Mouse (Mus musculus) cerebellum, adult 2 months (tissue): ENCODE results near the gene Tspo2. TPM values are rescaled to one million over a fixed set of nuclear protein-coding genes. Genes with fewer than 3 reads are reported as not detected.
"Not testable (repeated sequence)": the region's sequence is repeated elsewhere in the genome, so short reads cannot be mapped to it uniquely, and the experiment has no call there.

Source experiments
- DNase-seq, 2 experiments: peaks; one replicate each; pipeline ENCODE4 v3.0.0; 2021
- H3K27ac ChIP-seq: fragments of 200-500 bp; 2 replicates; pipeline ENCODE4 v1.5.1; 2012; ENCODE audit warnings: low read length, control low read depth, inconsistent platforms; ENCODE audit not compliant: insufficient read depth
- H3K27me3 ChIP-seq: fragments of 200-500 bp; 2 replicates; pipeline ENCODE4 v1.6.1; 2012; ENCODE audit warnings: inconsistent platforms, mild to moderate bottlenecking, low read length, moderate library complexity; ENCODE audit not compliant: control insufficient read depth, insufficient read depth
- H3K4me1 ChIP-seq: fragments of 200-500 bp; 2 replicates; pipeline ENCODE4 v1.6.1; 2011; ENCODE audit warnings: low read length; ENCODE audit not compliant: control insufficient read depth, insufficient read depth
- H3K4me3 ChIP-seq: fragments of 200-500 bp; replicated peaks from 2 replicates; pipeline ENCODE3; 2011; ENCODE audit warnings: mild to moderate bottlenecking, low read depth, low read length, control low read depth; ENCODE audit not compliant: insufficient read depth
- CTCF ChIP-seq: fragments of 200-500 bp; IDR thresholded peaks from 2 replicates; pipeline ENCODE4 v1.5.1; 2011; ENCODE audit warnings: low read depth, mild to moderate bottlenecking, control low read depth, low read length, moderate library complexity, borderline replicate concordance; ENCODE audit not compliant: insufficient read depth
- POLR2A ChIP-seq: fragments of 200-500 bp; IDR thresholded peaks from 2 replicates; pipeline ENCODE4 v1.6.1; 2011; ENCODE audit warnings: low read length, control low read depth, borderline replicate concordance; ENCODE audit not compliant: insufficient read depth
- WGBS: fragments of 180-500 bp; shearing (Covaris S2); methylation state at CpG from one replicate; pipeline ENCODE4 v1.1.7; 2018; 5-methylcytosine and 5-hydroxymethylcytosine counted together
- polyA plus RNA-seq: library from polyadenylated mRNA; depleted of rRNA; stranded (reverse); fragments of >200 nt; gene quantifications from 2 replicates; pipeline ENCODE4 v1.2.3, GENCODE M21; 2012

The Tspo2 gene
- polyA plus RNA-seq, 1 experiment: 0.43 TPM

DNA sequence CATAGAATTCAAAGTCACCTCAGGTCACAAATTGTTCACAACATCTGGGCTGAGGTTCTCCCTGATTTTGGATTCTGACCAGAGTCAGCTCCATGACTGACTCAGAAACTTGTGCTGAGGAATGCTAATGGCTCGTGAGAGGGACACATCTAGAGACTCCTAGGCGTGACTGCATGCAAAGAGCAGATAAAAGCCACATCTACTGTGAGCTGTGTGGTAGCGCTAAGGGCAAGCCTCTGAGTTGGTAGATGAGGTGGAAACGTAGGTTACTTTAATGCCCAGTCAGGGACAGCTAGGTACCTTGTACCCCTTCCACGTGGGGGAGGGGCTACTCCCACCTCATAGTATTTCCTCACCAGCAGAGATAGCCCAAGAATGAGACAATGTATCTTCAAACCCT lies 32.4 kb upstream of the Tspo2 start:
- WGBS: 86% methylated on average over 5 of the region's 5 CpGs
- H3K27ac ChIP-seq: no peak overlapping the region
- TF ChIP-seq CTCF (no peak), POLR2A (no peak)

DNA sequence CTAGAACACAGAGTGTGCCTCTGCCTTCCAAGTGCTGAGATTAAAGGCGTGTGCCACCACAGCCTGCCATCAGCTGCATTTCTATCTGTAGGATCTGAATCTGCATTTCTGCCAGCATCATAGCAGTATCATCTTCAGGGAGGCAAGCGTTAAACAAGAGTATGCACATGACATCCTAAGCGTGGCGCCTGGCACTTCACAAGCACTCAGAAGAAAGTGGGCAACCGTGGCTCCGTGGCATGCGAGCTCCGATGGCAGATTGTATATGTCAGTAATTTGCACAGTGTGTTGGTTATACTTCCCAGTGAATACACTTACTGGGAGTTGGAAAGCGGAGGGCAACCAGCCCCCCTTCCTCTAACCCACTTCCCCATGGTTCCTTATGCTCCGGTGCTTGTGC lies 28.6 kb upstream of the Tspo2 start:
- WGBS: 80% methylated on average over 10 of the region's 10 CpGs
- no peaks in the 10 kb centered on the region for H3K4me1 ChIP-seq
- H3K27me3 ChIP-seq: no peaks in the 10 kb centered on the region
- no peak overlapping the region for H3K27ac ChIP-seq
- TF ChIP-seq POLR2A: no peak
- no peak for TF ChIP-seq CTCF
- H3K4me3 ChIP-seq: no peak overlapping the region
- no peak for DNase-seq

More for the DNA sequence above, 32.4 kb upstream of the Tspo2 start:
- Histone ChIP-seq H3K4me1 (no peaks in the 10 kb centered on the region), H3K27me3 (no peaks in the 10 kb centered on the region), H3K4me3 (no peak overlapping the region)
- no peak for DNase-seq

DNA sequence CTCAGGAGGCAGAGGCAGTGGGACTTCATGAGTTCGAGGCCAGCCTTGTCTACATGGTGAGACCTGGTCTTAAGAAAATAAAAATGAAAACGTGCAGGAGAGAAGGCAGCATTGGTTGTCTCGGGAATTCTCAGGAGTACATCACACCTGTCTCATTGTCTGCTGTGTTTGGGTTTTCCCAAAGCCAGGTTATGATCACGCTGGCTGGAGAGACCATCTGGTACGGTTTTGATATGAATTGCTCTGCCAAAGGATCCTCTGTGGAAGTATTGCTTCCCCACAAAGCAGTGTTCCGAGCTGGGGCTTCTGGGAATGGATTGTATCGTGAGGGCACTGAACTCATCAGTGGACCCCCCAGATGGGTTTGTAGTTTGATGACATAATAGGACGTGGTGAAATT lies 24.1 kb upstream of the Tspo2 start:
- TF ChIP-seq POLR2A (no peak), CTCF (no peak)
- Histone ChIP-seq H3K27me3 (no peaks in the 10 kb centered on the region), H3K4me3 (no peak overlapping the region), H3K4me1 (no peaks in the 10 kb centered on the region), H3K27ac (no peak overlapping the region)
- WGBS: 29% methylated on average over 8 of the region's 8 CpGs
- peak in 1 of 2 experiments; percentile 11 for DNase-seq

DNA sequence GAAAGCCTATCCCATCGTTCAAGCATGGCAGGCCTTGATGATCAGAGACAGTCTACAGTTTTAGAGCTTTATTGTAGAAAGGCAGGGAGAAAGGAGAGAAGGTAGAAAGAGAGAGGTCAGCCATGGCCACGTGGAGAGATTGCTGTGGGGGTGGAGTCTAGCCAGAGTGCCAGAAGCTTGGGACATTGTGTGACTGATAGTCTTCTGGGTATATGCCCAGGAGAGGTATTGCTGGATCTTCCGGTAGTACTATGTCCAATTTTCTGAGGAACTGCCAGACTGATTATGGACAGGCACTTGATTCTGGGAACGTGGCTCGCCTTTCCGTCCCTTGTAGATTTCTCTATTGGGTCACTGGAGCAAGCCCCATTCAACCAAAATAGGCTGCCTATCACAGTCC lies 23.0 kb upstream of the Tspo2 start:
- not testable (repeated sequence) for H3K27ac ChIP-seq, H3K27me3 ChIP-seq, H3K4me1 ChIP-seq, H3K4me3 ChIP-seq, DNase-seq
- WGBS: 37% methylated on average over 6 of the region's 6 CpGs

DNA sequence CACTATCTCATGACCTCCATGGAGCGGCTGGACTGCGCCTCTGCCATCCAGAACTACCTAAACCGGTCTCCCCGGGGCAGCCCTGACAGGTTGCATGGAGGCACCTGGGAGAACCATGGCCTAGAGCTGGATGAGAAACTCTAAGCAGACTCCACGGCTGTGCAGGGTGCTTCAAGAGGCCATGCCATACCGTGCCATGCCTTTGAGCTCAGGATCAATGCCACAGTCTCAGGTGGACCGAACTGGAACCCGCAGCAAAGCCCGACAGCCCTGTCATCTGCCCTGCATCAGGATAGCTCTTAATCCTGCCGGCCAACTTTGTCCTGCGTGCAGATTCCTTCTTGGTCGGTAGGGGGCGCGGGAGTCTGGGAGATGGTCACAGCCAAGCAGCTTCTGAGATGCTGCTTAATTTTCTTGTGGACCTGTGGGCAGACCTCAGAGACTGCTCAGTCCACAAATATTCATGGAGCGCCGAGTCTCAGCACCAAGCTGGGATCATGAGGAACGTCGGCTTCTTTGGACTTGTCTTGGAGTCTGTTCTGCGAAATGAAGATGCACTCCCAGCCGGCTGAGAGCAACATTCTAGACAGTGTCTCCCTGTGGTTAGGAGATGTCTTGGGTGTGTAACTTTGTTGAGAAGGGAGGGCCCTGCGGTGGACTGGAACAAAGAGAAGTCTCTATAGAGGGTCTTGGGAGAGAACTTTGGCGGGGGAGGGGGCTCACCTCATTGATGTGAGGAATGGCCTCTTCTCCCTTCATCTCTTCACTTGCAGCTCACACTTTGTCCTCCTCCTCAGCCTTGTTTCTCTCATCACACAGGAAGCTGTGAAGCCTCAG lies 16.3 kb upstream of the Tspo2 start:
- Histone ChIP-seq H3K4me3 (no peak overlapping the region), H3K27ac (no peak overlapping the region), H3K4me1 (no peaks in the 10 kb centered on the region; the same call in 1 of the 2 replicates), H3K27me3 (no peaks in the 10 kb centered on the region)
- WGBS: 9% methylated on average over 22 of the region's 22 CpGs
- TF ChIP-seq CTCF: peak; percentile 92
- no peak for TF ChIP-seq POLR2A
- peak; percentile 81 to 93 for DNase-seq

DNA sequence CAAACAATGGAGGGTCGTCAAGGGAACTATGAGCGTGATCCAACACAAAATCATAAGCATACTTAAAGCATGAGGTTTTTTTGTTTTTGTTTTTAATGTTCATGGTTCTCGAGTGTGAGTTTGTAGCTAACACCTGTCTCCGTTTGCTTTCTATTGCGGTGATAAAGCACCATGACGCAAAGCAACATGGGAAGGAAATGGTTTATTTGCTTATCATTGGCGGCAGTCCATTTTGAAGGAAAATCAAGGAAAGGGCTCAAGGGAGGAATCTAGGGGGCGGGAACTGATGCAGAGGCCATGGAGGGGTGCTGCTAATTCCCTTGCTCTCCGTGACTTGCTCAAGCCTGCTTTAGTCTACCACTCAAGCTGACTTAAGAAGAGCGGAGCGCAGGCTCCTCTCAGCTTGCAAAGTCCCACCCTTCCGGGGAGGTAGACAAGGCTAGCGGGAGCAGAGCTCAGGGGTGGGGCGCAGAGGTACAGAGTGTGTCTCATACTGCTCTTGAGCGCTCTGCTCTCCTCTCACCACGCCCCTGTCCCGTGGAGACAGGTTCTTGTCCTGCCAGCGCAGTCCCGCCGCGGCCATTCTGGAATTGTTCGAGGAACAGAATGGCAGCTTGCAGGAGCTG lies 15.6 kb upstream of the Tspo2 start:
- no peaks in the 10 kb centered on the region for H3K27me3 ChIP-seq
- 68% methylated on average over 22 of the region's 22 CpGs for WGBS
- TF ChIP-seq POLR2A: no peak
- no peak for TF ChIP-seq CTCF
- H3K4me1 ChIP-seq: no peaks in the 10 kb centered on the region; the same call in 1 of the 2 replicates
- H3K27ac ChIP-seq: no peak overlapping the region
- H3K4me3 ChIP-seq: no peak overlapping the region
- no peak for DNase-seq

DNA sequence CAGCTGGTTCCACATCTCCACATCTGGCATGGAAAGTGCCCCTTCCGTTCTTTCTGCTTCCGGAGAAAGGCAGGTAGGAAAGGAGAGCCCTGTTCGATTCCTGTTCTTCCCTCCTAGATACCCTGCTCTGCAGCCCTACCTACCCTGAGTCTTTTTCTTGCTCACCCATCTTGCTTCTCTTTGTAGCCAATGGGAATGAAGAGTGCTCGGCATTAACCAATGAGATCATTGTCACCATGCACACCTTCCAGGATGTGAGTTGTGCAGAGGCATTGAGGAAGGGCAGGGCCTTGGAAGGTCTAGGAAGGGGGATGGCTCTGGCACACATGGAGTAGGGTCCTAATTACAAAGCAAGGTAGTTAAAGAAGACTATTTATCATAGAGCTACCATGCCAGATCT lies 12.1 kb upstream of the Tspo2 start:
- 95% methylated on average over 4 of the region's 4 CpGs for WGBS
- no peak overlapping the region for H3K4me3 ChIP-seq
- no peak overlapping the region for H3K27ac ChIP-seq
- H3K4me1 ChIP-seq: no peaks in the 10 kb centered on the region; the same call in 1 of the 2 replicates
- DNase-seq: no peak
- TF ChIP-seq CTCF: no peak
- TF ChIP-seq POLR2A: no peak
- no peaks in the 10 kb centered on the region for H3K27me3 ChIP-seq

DNA sequence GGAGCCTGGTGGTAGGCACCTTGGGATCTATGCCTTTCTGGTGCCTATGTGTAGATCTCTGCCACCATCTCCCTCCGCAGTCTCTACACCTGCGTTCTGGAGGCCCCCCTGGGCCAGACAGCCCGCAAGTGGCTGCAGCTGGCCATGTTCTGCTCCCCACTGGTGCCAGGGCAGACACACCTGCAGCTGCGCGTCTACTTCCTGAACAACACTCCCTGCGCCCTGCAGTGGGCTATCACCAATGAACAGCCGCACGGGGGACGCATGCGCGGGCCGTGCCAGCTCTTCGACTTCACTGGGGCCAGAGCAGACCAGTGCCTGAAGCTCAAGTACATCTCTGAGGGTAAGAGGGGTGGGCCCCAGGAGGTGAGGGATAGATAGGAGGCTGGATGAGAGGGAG lies 10.8 kb upstream of the Tspo2 start:
- H3K4me3 ChIP-seq: no peak overlapping the region
- WGBS: 92% methylated on average over 13 of the region's 13 CpGs
- H3K27ac ChIP-seq: no peak overlapping the region
- no peak for DNase-seq
- no peaks in the 10 kb centered on the region for H3K27me3 ChIP-seq
- TF ChIP-seq CTCF (no peak), POLR2A (no peak)
- H3K4me1 ChIP-seq: no peaks in the 10 kb centered on the region
